Mouse (Mus musculus): ENCODE results near the gene Unc119. TPM values are rescaled to one million over a fixed set of nuclear protein-coding genes. Genes with fewer than 3 reads are reported as not detected.

The Unc119 gene
- polyA plus RNA-seq, 1 experiment from 2014 or later, result 80.6 TPM

- Histone ChIP-seq H3K27ac (replicated peaks) (no peak overlapping the region), H3K36me3 (peaks cover 26% of the 10 kb centered on the region), H3K9ac (replicated peaks) (0 out of 2 replicates have a peak overlapping the region, but pooled peaks have one; percentile 43), H3K4me2 (replicated peaks) (no peak overlapping the region), H3K27me3 (no peaks in the 10 kb centered on the region), H3K4me1 (peaks cover 32% of the 10 kb centered on the region), H3K9me3 (no peaks in the 10 kb centered on the region), H3K4me3 (no peak overlapping the region)
- no peak for ATAC-seq (ENCODE audit: low FRiP score, low read depth)
- 74% methylated on average over 7 of the region's 7 CpGs for WGBS
Observed at GRCm38 (mm10) chr11:78345801-78346200, 2.5 kb downstream of the Unc119 start.

GRCm38 (mm10) chr11:78346326-78347069 is 3.2 kb downstream of the Unc119 start:
- H3K4me3 ChIP-seq, result no peak overlapping the region
- H3K27ac ChIP-seq (replicated peaks), result no peak overlapping the region
- peaks cover 19% of the 10 kb centered on the region for H3K36me3 ChIP-seq
- no peak for ATAC-seq (ENCODE audit: low FRiP score, low read depth)
- no peaks in the 10 kb centered on the region for H3K27me3 ChIP-seq
- WGBS, result 60% methylated on average over 6 of the region's 6 CpGs
- no peak overlapping the region for H3K9ac ChIP-seq (replicated peaks)
- no peaks in the 10 kb centered on the region for H3K9me3 ChIP-seq
- peaks cover 32% of the 10 kb centered on the region for H3K4me1 ChIP-seq
- 0 out of 2 replicates have a peak overlapping the region, but pooled peaks have one; percentile 0 for H3K4me2 ChIP-seq (replicated peaks)

- H3K9ac ChIP-seq (replicated peaks), result no peak overlapping the region
- 90% methylated on average over 10 of the region's 10 CpGs for WGBS
- no peaks in the 10 kb centered on the region for H3K9me3 ChIP-seq
- H3K4me2 ChIP-seq (replicated peaks), result no peak overlapping the region
- H3K27me3 ChIP-seq, result no peaks in the 10 kb centered on the region
- H3K4me3 ChIP-seq, result no peak overlapping the region
- no peak overlapping the region for H3K27ac ChIP-seq (replicated peaks)
- ATAC-seq (ENCODE audit: low FRiP score, low read depth), result no peak
- H3K36me3 ChIP-seq, result peaks cover 17% of the 10 kb centered on the region
- peaks cover 32% of the 10 kb centered on the region for H3K4me1 ChIP-seq
Observed at GRCm38 (mm10) chr11:78347070-78347754, 3.9 kb downstream of the Unc119 start.

GRCm38 (mm10) chr11:78347908-78348307 is 4.6 kb downstream of the Unc119 start:
- no peak overlapping the region for H3K4me2 ChIP-seq (replicated peaks)
- H3K27ac ChIP-seq (replicated peaks), result no peak overlapping the region
- H3K9me3 ChIP-seq, result no peaks in the 10 kb centered on the region
- H3K4me1 ChIP-seq, result peaks cover 31% of the 10 kb centered on the region
- WGBS, result 84% methylated on average over 9 of the region's 9 CpGs
- H3K4me3 ChIP-seq, result no peak overlapping the region
- peaks cover 17% of the 10 kb centered on the region for H3K36me3 ChIP-seq
- H3K27me3 ChIP-seq, result no peaks in the 10 kb centered on the region
- H3K9ac ChIP-seq (replicated peaks), result no peak overlapping the region
- ATAC-seq (ENCODE audit: low FRiP score, low read depth), result no peak

GRCm38 (mm10) chr11:78348474-78348873 is 5.2 kb downstream of the Unc119 start:
- Histone ChIP-seq H3K9ac (replicated peaks) (no peak overlapping the region), H3K4me1 (peaks cover 29% of the 10 kb centered on the region), H3K36me3 (peaks cover 17% of the 10 kb centered on the region), H3K9me3 (no peaks in the 10 kb centered on the region), H3K4me3 (no peak overlapping the region), H3K4me2 (replicated peaks) (no peak overlapping the region), H3K27ac (replicated peaks) (no peak overlapping the region), H3K27me3 (no peaks in the 10 kb centered on the region)
- WGBS, result 56% methylated on average over 7 of the region's 7 CpGs
- ATAC-seq (ENCODE audit: low FRiP score, low read depth), result no peak

- no peak for ATAC-seq (ENCODE audit: low FRiP score, low read depth)
- Histone ChIP-seq H3K4me2 (replicated peaks) (no peak overlapping the region), H3K36me3 (peaks cover 17% of the 10 kb centered on the region), H3K4me3 (no peak overlapping the region), H3K9me3 (no peaks in the 10 kb centered on the region), H3K4me1 (peaks cover 22% of the 10 kb centered on the region), H3K9ac (replicated peaks) (no peak overlapping the region), H3K27ac (replicated peaks) (no peak overlapping the region), H3K27me3 (no peaks in the 10 kb centered on the region)
- 89% methylated on average over 4 of the region's 4 CpGs for WGBS
Observed at GRCm38 (mm10) chr11:78349441-78350358, 6.4 kb downstream of the Unc119 start.

GRCm38 (mm10) chr11:78353081-78353480 is 9.8 kb downstream of the Unc119 start:
- Histone ChIP-seq H3K4me1 (no peaks in the 10 kb centered on the region), H3K27ac (replicated peaks) (no peak overlapping the region), H3K27me3 (0 out of 2 replicates have a peak, but pooled peaks cover 5% of the 10 kb centered on the region), H3K9me3 (no peaks in the 10 kb centered on the region), H3K9ac (replicated peaks) (no peak overlapping the region), H3K4me2 (replicated peaks) (no peak overlapping the region), H3K4me3 (no peak overlapping the region), H3K36me3 (peaks cover 11% of the 10 kb centered on the region)
- 88% methylated on average over 1 of the region's 1 CpGs for WGBS
- ATAC-seq (ENCODE audit: low FRiP score, low read depth), result no peak

- no peak for ATAC-seq (ENCODE audit: low FRiP score, low read depth)
- no peak overlapping the region for H3K27ac ChIP-seq (replicated peaks)
- no peak overlapping the region for H3K4me3 ChIP-seq
- no peaks in the 10 kb centered on the region for H3K4me1 ChIP-seq
- H3K27me3 ChIP-seq, result peaks cover 17% of the 10 kb centered on the region
- H3K9me3 ChIP-seq, result no peaks in the 10 kb centered on the region
- 85% methylated on average over 6 of the region's 6 CpGs for WGBS
- H3K4me2 ChIP-seq (replicated peaks), result no peak overlapping the region
- no peaks in the 10 kb centered on the region for H3K36me3 ChIP-seq
- H3K9ac ChIP-seq (replicated peaks), result no peak overlapping the region
Observed at GRCm38 (mm10) chr11:78354905-78355304, 11.6 kb downstream of the Unc119 start.

- Histone ChIP-seq H3K27ac (replicated peaks) (no peak overlapping the region), H3K4me3 (no peak overlapping the region), H3K9ac (replicated peaks) (no peak overlapping the region), H3K36me3 (no peaks in the 10 kb centered on the region), H3K27me3 (peaks cover 17% of the 10 kb centered on the region), H3K9me3 (no peaks in the 10 kb centered on the region), H3K4me1 (no peaks in the 10 kb centered on the region), H3K4me2 (replicated peaks) (no peak overlapping the region)
- ATAC-seq (ENCODE audit: low FRiP score, low read depth), result no peak
- 31% methylated on average over 4 of the region's 4 CpGs for whole genome bisulfite sequencing
Observed at GRCm38 (mm10) chr11:78355471-78356238, 12.4 kb downstream of the Unc119 start.

- ATAC-seq (ENCODE audit: low FRiP score, low read depth), result no peak
- Histone ChIP-seq H3K4me3 (no peak overlapping the region), H3K9me3 (no peaks in the 10 kb centered on the region), H3K4me2 (replicated peaks) (no peak overlapping the region), H3K36me3 (no peaks in the 10 kb centered on the region), H3K9ac (replicated peaks) (no peak overlapping the region), H3K4me1 (no peaks in the 10 kb centered on the region), H3K27me3 (peaks cover 17% of the 10 kb centered on the region), H3K27ac (replicated peaks) (no peak overlapping the region)
- 12% methylated on average over 22 of the region's 22 CpGs for WGBS
Observed at GRCm38 (mm10) chr11:78358330-78359007, 15.2 kb downstream of the Unc119 start.

Measured in midbrain, embryonic 12.5 days (tissue).